Mouse (Mus musculus) embryo, embryonic 10.5 days (tissue): ENCODE results near the gene Tbck.

Experiments used
- DNase-seq: peaks from one replicate; pipeline ENCODE4 v3.0.0-alpha.2; 2015; ENCODE audit warnings: low spot score

The Tbck gene

DNA sequence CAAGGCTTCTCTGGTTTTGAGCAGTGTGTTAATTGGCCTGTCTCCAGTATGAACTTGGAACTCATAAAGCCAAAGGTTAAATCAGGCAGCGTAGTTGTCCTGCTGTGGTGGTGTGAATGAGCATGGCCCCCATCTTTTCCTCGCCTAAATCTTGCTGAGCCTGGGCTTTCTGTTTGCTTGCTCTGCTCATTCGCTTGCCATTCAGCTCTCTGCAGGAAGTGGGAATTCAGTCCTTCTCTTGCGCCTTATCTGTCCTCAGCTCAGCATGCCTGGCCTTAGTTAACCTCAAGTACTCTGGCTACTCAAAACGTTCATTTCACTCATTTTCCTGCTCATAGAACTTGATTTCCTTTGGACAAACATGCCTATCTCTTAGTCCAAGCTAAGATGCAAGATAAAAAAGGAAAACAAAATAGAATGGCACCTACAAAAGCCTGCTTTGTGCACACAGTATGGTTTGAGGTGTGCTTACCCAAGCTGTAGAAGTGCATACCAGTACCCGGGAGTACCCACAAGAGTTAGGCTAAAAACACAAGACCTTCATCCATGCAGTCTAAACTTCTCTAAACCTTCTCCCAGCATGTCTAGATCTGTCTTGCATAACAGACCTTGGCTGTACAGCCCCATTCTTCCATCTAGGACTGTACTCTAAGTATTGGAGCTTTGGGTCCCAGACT is 151.3 kb downstream of the Tbck start:
- DNase-seq = no peak

DNA sequence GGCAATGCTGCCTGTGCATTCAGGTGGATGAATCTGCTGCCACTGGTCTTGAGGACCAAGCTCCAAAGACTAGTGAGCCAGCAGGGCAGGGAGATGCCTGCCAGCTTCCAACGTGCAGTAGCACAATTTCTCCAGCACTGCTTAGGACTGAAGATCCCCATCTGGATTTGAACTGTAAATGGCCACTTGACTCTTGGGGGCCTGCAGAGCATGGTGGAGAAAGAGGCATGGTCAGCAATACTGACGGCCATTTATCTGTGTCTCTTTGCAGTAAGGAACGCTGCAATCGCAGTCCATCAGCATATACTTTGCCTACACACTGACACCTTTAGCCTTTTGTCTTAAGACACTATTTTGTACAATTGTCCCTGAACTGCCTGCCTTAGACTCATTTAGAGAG is 153.2 kb downstream of the Tbck start:
- no peak for DNase-seq

DNA sequence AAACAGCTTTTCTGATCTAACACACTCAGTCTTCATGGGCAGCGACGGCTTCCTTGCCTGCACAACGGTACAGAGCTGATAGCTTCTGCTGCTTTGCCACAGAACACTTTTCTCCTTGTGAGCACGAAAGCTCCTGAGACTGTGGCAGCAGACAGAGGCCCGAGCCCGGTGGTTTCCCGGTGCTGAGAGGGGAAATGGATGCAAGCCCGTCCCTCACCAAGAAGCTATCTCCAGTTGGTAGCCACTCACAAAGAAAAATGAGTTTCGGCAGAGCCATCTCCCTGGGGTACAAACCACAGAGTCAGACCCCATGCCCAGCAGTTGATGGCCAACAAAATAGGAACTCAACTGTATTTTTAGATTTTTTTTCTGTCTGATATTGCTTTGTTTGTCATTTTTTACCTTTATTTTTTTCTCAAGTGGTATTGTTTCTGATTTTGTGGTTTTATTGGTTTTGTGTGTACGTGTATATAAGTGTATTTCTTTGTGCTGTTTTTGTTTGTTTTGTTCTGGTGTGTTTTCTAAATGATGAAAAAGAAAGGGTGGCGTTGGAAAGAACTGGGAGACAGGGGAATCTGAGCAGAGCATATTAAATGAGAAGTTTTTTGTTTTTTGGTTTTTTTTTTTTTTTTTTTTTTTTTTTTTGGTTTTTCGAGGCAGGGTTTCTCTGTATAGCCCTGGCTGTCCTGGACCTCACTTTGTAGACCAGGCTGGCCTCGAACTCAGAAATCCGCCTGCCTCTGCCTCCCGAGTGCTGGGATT is 154.9 kb downstream of the Tbck start:
- no peak for DNase-seq

DNA sequence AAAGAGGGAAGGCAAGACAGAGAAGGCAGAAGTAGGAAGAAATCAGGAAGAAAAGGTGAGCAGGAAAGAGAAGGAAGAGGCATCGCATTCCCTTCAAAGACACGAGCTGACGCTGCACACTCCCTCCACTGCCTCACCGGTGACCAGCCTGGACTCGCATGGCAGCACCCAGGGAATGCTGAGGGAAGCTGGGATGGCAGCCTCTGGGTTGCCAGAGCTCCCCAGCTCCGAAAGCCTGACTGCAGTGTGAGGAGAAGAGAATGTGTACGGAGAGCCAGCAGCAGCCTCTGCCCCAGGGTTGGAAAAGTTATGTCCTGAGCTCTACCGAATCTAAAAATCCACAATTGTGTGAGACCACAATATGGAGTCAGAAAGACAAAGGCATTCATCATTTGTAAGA is 155.6 kb downstream of the Tbck start:
- DNase-seq = no peak

DNA sequence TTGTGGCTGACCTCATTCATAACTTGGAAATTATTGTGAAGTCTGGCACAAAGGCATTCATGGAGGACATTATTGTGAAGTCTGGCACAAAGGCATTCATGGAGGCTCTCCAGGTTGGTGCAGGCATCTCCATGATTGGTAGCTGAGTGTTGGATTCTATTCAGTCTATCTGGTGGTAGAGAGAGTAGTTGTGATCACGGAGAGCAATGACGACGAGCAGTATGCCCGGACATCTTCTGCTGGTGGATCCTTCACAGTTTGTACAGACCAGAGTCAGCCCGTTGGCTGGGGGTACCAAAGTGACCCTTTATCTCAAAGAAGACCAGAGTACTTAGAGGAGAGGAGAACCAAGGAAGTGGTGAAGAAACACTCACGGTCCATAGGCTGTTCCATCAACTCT is 158.7 kb downstream of the Tbck start:
- no peak for DNase-seq

DNA sequence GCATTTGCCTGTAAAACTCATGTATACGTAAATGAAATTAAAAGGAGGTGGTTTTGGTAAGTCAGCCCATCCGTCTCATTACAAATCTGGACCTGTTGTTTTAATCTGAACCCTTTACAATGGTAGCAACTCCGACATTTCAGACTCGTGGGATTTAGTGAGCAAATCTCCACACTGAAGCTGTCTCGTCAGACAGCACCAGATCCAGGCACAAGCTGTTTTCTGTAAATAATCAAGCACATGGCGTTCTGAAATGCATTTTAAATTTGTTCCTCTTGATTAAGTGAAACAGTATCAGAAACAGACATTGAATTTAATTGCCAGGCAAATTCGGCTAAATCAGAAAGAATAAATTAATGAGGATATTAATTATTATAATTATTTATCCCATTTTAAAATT is 165.7 kb downstream of the Tbck start:
- DNase-seq = no peak

DNA sequence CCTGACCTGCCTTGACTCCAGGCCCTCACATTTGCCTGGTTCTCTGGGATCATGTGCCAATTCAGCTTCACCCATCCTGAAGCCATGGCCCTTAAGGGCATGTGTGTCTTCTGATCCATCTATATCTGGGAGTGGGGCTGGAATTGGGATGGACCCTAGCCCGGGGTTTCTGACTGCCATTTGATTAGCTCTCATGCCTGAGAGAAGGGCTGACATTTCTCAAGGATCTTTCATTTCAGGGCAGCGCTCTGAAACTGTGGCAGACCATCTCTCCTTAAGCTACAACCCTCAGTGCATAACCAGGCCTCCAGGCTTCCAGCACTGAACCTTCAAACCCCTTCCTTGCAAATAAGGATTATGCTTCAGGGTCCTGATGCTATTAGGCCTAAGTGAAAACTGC is 166.5 kb downstream of the Tbck start:
- DNase-seq = no peak

DNA sequence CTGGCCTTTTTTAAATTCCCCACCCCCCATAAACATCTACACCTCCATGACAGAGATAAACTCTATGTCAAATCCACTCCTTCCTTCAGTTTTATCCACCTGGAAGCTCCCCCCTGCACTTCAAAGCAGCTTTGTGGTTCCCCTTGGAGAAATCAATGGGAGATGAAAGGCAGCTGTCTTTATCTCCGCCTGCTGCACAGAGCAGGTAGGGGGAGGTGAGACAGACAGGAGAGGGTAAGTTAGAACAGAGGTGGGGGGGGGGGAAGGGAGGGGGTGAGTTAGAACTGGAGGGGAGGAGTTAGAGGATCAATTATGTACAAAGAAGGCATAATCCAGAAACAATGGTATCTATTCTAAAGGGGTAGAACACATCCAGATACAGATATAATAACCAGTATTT is 167.5 kb downstream of the Tbck start:
- DNase-seq = no peak

DNA sequence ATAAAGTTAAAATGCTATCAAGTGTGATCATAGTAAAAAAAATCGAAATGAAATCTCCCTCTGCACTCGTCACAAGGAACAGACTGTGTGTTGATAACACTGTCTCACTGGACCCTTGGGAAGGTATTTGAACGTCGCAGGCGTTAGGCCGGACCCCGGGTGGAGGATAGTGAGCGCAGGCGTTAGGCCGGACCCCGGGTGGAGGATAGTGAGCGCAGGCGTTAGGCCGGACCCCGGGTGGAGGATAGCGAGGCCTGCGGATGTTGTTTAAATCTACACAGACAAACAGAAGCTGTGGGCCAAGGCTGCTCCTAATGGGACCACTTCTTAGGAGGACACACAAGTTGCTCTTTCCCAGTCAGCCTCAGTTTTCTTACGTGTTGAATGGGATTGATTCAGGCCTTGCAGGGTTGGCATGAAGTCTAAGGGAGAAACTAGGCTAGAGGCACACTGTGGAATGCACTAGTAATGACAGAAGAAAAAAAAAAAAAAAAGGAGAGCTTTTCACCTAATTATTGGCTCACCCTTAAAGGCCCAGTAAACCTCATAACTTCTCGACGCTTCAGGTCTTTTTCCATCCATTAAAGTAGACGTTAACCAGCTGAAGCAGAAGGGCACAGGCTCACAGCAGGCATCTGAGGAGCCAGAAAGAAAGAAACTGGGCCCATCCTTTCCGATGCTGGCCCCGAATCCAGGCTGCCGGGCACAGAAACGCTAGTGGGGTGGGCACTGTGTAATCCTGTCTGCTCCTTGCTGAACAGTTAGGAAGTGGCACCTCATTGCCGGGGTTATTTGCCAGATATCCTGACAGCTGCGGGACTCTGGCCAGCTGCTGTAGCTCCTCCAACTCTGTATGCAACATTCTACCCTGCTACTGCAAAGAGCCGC is 168.1 kb downstream of the Tbck start:
- no peak for DNase-seq

DNA sequence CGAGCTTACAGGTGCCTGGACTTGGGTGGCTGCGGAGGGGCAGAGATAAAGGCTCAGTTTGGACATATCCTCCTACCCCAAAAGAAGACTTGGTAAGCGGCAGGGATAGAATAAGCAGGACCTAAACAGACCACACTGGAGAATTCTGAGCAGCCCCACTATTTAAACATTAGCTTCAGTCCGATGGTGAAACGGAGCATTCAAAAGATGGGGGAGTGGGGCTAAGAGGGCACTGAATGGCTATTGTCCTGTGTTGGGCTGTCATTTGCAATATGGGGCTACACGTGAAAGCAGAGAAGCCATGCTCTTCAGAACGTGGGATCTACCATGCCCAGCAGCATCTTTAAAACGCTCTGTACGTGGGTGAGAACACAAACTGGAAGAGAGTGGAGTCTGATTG is 170.3 kb downstream of the Tbck start:
- no peak for DNase-seq

DNA sequence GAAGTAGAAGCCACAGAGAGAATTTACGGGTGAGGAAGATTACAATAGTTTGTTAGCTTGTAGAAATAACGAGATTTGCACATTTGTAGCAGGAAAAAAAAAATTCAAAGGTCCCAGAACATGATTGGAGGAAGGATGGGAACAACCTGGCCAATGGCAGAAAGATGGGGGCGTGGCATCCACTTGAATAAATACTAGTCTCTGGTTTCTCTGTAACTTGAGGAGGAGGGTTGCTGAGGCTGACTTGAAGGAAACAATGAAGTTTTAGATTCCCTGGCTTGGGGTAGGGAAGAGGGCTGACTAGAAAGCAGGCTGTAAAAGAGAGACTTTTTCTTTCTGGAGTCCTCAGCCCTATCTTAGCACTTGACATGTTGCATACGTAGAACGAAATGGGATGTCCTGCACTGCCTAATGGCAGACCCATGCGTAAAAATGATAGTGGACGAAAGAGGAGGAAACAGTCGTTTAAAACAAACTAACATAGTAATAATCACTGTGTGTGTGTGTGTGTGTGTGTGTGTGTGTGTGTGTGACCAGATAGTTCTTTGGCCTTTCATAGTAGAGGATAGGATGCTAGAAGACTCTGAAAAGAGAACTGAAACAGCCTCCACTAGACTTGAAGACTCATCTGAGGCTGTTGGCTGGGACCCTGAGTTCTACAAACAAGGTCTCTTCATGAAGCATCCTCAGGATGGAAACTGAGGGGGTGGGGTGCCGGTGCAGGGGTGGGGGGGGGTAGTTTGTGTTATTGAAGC is 171.7 kb downstream of the Tbck start:
- DNase-seq = peak; percentile 84

DNA sequence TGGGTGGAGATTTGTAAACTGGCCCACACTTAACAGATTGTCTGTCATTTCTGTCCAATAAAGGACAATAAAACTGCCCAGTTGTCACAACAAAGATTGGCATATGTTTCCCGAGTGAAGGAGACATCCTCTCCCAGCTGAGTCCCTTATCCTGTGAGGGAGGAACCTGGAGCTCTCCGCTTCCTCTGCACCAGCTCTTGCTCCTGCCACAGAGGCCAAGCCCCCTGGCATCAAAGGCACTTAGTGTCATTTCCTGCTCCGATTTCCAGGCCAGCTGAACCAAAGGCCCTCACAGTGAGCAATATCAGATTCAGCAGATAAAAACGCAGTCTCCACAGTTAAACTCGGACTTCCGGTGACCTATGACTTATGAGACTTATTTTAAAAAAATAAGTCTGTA is 172.7 kb downstream of the Tbck start:
- peak; percentile 43 for DNase-seq

DNA sequence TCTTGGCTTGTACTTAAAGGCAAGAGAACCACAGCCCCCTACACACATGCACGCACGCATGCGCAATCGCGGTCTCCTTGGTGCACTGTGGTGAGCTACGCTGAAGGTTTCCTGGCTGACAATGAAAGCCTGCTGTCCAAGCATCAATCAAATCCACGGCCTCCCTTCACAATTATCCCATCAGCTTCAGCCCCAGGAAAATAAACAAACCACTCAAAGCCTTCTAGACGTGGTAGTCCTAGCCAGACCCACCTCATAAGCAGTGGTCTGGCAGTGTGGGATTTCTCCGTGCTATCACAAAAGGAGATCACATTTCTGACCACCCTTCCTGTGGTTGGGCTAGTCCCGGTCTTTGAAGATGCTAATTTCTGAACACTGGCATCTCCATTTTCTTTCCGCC is 174.9 kb downstream of the Tbck start:
- DNase-seq = no peak

DNA sequence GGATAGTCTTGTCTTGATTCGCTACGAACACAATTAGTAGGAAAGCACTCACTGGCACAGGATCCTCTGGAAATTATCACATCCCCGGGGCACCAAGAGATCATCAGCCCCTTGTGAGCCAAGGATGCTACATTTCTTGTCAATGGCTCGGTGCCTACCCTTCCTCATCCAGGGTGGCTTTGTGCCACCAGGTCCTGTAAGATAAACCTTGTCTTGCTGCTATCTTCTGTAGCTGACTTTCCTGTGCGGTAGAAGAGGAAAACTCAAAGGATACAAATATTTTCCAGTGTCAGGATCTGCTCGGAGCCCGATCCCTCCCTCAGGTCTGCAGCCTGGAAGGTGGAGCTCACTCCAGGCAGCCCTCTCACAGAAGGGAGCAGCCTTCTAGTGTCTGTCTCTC is 175.6 kb downstream of the Tbck start:
- DNase-seq = no peak

DNA sequence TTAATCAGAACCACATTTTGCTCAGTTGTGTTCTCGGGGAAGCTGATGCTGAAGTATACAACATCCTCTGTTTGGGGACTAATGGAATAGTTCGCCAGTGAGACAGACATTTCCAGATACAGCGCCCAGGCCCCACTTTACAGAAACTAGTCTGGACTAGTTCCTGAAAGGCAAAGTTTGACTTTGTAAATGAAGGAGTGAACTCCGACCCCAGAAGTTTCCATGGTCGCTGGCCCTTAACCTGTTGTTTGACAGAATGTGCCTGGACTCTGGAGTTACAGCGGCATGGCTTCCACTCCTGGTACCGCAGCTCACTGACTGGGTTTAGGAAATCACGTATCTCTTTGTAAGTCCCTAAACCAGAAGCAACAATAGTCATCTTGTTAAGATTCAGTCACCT is 176.9 kb downstream of the Tbck start:
- DNase-seq = peak; percentile 17

DNA sequence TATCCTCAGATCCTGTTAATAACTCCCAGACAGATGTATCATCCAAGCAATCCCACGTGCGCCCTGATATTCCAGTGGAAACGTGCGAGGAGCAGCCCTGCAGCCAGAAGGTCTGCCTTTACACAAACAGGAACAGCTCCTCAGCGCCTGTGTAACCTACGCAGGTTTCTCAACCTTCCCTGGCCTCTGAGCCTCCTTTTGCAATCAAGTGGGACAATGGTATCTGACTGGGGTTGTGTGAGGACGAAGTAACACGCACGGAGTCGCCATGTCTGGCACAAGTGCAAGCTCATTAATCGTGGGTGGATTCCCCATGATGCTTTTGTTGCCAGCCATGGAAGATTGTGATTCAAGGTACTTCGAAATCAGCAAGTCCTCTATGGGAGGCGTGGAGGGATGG is 179.9 kb downstream of the Tbck start:
- no peak for DNase-seq

DNA sequence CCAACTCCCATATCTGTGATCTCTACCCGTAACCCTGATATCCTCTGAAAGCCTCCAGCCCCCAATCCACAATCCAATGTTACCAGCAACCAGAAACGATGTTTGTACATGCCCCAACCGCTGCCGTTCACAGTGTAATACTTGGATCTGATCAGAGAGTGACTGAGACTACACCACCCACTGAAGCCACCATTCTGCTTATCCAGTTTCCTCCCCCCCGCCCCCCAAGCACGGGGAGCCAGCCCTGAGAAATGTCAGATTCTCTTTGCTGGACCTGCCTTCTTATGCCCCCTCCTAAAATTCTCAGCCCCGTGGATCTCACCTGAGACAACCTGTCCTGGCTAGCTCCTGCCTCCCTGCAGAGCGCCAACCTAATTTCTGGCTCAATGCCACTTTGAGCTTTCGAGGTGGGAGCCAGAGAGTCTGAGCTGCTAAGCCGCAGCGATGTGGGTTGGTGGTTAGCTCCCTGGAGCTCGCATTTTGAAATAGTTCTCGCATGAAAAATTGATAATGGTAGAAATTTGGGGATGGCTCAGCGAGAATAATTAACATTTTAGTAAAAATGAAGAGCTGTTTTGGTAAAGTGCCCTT is 180.5 kb downstream of the Tbck start:
- DNase-seq = no peak

DNA sequence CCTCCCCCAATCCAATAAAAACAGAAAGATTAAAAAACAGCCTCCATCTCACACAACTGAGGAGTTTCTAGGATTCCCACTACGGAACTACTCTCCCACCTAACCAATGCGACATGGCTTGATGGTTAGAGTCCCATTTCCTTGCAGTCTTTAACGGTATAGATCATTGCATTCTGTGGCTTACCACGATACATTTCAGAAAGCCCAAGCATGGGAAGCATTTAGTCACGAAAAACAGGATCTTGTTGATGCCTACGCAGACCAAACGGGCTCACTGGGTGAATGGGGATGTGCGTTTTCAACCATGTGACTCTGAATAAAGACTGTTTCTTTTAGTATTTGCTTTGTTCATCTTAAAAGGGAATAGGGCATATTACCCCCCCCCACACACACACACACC is 181.0 kb downstream of the Tbck start:
- DNase-seq = no peak

DNA sequence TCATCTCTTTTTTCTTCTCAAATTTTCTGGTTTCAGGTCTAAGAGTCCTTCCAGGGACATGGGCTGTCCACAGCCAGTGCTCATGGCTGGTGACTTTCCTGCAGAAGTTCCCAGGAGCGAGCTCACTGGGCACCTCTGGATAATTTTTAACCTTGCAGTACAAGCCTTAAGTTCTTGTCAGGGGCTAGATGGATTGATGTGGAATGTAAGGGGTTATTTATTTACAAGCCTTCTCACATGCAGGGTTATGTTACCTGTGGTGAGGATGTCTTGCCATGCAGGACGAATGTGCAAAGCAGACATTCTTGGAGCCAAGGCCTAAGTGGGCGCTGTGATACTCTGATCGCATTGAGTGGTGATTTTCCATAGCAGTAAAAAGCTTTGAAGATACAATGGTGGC is 181.7 kb downstream of the Tbck start:
- DNase-seq = no peak

DNA sequence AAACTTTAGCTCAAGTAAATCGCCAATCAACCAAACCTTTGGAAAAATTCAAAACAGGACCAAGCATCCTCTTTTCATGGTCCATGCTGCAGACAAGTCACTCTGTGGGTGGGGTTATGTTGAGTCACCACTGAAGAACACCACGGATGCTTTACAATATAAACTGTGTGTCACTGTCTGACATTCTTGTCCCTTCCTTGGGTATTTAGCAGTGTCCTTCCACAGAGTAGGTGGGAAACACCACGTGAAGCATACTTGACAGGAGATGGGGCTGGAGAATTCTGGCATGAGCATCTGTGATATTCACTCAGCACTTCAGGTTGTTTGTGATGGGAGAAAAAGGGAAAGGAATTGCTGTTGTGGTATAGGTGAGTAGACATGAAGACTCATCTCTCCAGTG is 183.0 kb downstream of the Tbck start:
- DNase-seq = no peak

DNA sequence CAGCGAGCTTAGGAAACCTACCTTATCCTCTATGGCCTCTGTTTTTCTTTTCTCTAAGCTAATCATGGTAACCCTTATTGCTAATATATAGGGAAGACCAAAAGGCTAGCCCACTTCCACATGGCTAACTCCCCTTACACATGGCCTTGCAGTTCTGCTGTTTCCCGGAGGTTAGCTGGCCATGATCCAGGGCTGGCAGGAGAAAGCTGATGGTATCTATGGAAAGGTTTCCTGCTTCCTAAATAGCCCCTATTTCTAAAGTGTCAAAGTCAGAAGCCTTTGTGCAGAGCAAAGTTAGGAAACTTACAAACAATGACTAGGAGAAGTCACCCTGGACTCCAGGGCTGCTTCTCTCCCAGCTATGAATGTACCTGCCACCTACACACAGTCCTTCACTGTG is 184.9 kb downstream of the Tbck start:
- DNase-seq = no peak

DNA sequence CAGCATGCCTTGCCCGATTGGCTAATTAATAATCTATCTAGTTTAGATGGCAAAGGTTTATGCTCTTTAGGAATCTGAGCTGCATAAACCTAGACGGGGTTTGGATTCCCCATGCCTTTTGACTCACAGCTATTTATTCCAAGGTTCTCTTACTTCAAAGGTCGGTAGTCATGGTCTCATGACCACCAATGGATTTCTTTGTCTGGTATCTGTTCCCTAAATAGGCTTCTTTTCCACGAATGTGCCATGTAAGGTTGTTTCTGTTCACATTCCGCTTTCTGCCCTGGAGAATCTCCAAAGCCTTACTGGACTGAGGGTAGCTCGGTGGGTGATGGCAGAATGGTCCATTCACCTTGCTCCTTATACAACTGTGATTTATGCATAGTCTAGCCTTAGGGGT is 186.1 kb downstream of the Tbck start:
- DNase-seq = no peak
